Mouse (Mus musculus): ENCODE results near the gene Olfr1023.

The Olfr1023 gene

DNA sequence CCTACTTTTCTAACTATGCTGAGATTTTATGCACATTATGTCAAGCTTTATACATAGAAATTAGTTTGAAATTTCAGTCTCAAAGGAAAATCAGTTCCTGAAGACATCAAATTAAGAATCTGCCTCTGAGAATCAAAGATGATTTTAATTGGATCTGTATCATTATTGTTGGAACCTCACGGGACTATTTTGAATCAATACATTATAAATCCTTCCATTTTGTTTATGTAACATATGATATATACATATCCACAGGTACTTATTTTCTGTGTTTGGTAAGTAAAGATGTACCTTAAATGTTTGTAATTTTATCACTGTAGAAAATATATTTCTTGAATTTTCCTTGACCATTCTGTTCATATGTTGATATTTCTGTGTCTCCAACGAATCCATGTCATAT is at the start of gene Olfr1023:
Olfr1023 (plus strand) TSS at position 301 of the 400 bp plus-strand sequence.
- DNase-seq, result no peak

DNA sequence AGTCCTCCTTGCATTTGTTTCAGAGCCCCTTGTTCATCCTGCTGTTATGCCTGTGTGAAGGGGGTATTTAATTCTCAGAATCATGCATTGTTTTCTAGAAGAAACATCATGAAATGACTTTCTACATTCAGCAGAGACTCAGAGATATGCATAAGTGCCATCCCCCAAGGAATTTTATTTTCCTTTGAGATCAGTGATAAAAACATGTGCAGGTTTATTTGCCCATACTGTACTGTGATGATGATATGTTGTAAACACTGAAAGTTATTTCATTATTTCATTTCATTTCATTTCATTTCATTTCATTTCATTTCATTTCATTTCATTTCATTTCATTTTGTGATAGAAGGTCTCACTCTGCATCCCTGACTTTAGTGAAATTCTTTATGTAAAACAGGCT is 40.1 kb upstream of the Olfr1023 start, which contains the start of gene Olfr1019:
Olfr1019 (minus strand) TSS at position 101 of the 400 bp plus-strand sequence.
- no peak for DNase-seq

DNA sequence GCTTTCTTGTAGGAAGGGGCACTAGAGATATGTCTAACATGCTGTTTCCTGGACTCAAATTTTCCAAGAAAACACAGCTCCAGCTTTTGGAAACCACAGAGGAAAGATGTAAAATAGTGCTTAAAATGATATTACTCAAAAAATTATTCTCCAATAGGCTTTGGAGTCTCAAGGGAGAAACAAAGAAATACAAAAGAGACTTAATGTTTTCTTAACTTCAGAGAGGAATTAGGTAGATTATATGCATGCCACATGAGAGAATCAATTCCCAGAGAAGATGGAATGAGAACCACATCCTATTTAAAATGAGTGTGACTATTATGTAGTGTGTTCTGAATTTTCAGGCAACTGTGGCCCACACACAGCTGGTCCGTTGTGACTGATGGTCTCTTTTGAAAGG is 38.7 kb upstream of the Olfr1023 start, which contains the start of gene Olfr1020:
Olfr1020 (plus strand) TSS at position 301 of the 400 bp plus-strand sequence.
- no peak for DNase-seq

DNA sequence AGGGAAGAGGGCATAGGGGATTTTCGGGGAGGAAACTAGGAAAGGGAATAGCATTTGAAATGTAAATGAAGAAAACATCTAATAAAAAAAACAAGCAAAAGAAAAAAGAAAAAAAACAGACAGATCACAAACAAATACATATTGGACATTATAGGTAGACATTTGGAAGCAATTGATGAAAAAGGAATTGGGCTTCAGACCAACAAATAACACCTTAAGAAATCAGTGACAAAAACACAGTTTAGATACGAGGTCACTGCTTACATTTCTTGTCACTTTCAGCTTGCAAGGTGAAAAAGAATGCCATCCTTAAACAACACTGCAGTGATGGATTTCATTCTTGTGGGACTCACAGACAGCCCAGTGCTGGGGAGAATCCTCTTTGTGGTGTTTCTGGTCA is 17.1 kb upstream of the Olfr1023 start, which contains the start of gene Olfr1022:
Olfr1022 (plus strand) TSS at position 301 of the 400 bp plus-strand sequence.
- no peak for DNase-seq

DNA sequence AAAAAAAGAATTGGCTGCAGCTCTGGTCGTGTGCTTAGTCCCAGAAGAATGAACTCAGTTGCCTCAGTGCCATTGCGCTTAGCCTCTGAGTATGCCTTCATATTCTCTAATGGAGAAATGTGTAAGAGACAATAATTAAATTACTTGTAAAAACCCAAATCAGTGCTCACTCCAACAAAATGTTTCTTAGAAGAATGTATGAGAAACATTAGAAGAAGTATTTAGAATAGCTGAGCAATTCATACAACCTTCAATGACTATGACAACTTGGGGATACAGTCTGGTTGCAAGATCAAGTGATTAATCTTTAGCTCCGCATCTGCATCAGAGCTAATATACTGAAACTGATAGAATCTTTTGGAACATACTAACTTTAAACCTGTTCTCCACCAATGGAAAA is 19.5 kb downstream of the Olfr1023 start, which contains the start of gene Olfr1024:
Olfr1024 (minus strand) TSS at position 101 of the 400 bp plus-strand sequence.
- DNase-seq, result no peak

DNA sequence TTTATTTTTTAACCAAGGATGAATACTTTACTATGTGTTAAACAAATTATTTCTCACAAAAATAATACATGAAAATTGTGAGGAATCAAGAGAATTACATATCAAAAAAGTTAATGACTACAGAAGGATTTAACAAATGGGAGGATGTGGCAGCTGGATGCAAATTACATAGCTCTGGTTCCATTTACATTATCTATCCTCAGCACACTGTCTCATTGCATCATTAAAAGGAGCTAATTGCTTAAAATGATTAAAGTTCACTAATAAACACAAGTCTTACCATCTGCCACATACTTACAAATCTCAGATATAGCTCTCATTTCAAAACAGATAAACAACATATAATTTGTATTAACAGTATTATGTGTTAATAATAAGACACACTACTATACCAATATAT is 27.8 kb downstream of the Olfr1023 start:
- DNase-seq, result no peak

DNA sequence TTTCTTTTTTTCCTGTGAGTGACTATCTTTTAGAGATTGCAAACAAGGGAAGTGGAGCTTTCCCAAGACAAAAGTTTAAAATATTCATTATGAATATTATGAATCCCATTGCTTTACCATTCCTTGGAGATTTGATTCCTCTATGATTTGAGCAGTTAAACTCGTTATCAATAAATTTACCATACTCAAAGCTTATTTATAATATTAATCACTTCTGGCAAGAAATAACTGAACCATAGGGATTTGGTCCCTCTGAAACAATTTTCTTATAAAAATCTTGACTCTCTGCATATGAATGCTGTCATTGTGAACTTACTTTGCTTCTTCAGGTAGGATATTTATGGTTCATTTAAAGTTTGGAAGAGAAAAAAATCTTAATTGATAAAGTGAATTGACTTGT is 29.5 kb downstream of the Olfr1023 start, which contains the start of gene Olfr1025-ps1:
Olfr1025-ps1 (plus strand) TSS at position 301 of the 400 bp plus-strand sequence.
- DNase-seq, result no peak

DNA sequence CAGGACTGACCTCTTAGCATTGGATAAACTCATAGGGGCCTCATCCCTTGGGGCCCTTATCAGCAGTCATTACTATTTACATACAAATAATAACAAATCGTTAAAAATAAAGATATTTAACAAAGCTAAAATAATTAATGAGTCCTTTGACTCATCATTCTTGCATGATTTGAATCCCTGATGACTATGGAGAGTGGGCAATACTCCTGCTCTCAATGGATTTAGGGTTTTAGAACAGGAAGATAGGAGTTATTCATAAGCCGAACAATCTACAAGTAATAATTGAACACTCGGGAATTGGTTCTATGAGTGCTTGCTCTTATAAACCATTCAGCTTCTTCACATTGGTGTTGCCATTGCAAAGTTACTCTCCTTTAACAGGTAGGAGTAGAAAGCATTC is 35.8 kb downstream of the Olfr1023 start, which contains the start of gene Olfr1026:
Olfr1026 (plus strand) TSS at position 301 of the 400 bp plus-strand sequence.
- DNase-seq, result no peak

All from cerebellum, adult 11 months (tissue).